Mouse (Mus musculus) cerebellum, adult 2 months (tissue): ENCODE data around the gene Zfp598.

Source experiments
- CTCF ChIP-seq: fragments of 200-500 bp; IDR thresholded peaks from 2 replicates; pipeline ENCODE4 v1.5.1; 2011; ENCODE audit warnings: low read depth, mild to moderate bottlenecking, control low read depth, low read length, moderate library complexity, borderline replicate concordance; ENCODE audit not compliant: insufficient read depth
- POLR2A ChIP-seq: fragments of 200-500 bp; IDR thresholded peaks from 2 replicates; pipeline ENCODE4 v1.6.1; 2011; ENCODE audit warnings: low read length, control low read depth, borderline replicate concordance; ENCODE audit not compliant: insufficient read depth

DNA sequence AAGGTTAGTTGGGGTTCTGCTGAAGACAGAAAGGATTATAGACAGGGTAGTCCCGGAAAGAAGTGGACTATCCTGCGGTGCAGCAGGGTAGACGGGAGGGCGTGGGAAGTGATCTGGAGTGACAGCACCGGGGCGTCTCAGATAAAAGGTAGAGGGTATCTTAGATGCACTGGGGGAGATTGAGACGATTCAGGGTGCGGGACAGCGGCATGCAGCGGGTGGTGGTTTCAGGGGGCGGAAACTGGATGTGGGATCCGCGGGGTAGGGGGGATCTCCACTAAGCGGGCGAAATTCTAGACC, 54.3 kb downstream of the Zfp598 start:
- TF ChIP-seq CTCF: no peak
- no peak for TF ChIP-seq POLR2A
